8 mouse cellular contexts compared by ENCODE assay signal in genomic region chr7:141562852-141563427, GRCm38 (mm10). TPM values are rescaled to one million over a fixed set of nuclear protein-coding genes. Genes with fewer than 3 reads are reported as not detected.
DNase-seq lines count a peak whose midpoint lies in the region; ATAC-seq and TF ChIP-seq lines count a peak whose summit lies in the region.

No protein-coding gene starts in this region.

- peaks cover 45% of the 10 kb centered on the region for H3K4me1 ChIP-seq in embryonic facial prominence, embryonic 10.5 days
- peaks cover 32% of the 10 kb centered on the region for H3K4me1 ChIP-seq in limb, embryonic 13.5 days

- H3K27ac ChIP-seq in embryonic facial prominence, embryonic 10.5 days (replicated peaks), result peak overlapping the region; percentile 95
- H3K27ac ChIP-seq in limb, embryonic 13.5 days, result peak overlapping the region; percentile 89; the same call in 1 of the 2 replicates

- peak overlapping the region; percentile 99 for H3K4me3 ChIP-seq in embryonic facial prominence, embryonic 10.5 days
- peak overlapping the region; percentile 98 for H3K4me3 ChIP-seq in limb, embryonic 13.5 days
- H3K4me3 ChIP-seq in myocyte, result peak overlapping the region; percentile 79

- no peaks in the 10 kb centered on the region for H3K9me3 ChIP-seq in embryonic facial prominence, embryonic 10.5 days
- no peaks in the 10 kb centered on the region for H3K9me3 ChIP-seq in limb, embryonic 13.5 days

- H3K27me3 ChIP-seq in embryonic facial prominence, embryonic 10.5 days (replicated peaks; ENCODE audit: low read depth, poor library complexity, severe bottlenecking), result no peaks in the 10 kb centered on the region
- H3K27me3 ChIP-seq in limb, embryonic 13.5 days, result no peaks in the 10 kb centered on the region
- no peaks in the 10 kb centered on the region for H3K27me3 ChIP-seq in myocyte (ENCODE audit: control insufficient read depth, insufficient read depth, insufficient read length)

- H3K4me2 ChIP-seq in limb, embryonic 13.5 days (replicated peaks), result peak overlapping the region; percentile 89
- H3K4me2 ChIP-seq in myocyte (ENCODE audit: low read depth), result peak overlapping the region; percentile 89

- peak; percentile 41 for ATAC-seq in limb, embryonic 13.5 days (ENCODE audit: low FRiP score, low read depth)

- no peak for TF ChIP-seq POLR2A in myocyte (IDR thresholded peaks at IDR 0.05; ENCODE audit: insufficient read length, low read depth)

- H3K36me3 ChIP-seq in embryonic facial prominence, embryonic 10.5 days (replicated peaks), result peaks cover 12% of the 10 kb centered on the region
- peaks cover 10% of the 10 kb centered on the region; the same call in 1 of the 2 replicates for H3K36me3 ChIP-seq in limb, embryonic 13.5 days
- H3K36me3 ChIP-seq in myocyte (ENCODE audit: control insufficient read depth, insufficient read depth), result no peaks in the 10 kb centered on the region

- DNase-seq in 3T3-L1 (ENCODE audit: low read depth, low spot score), result peak; percentile 94
- DNase-seq in adrenal gland, adult 18-20 months (ENCODE audit: low spot score in 2 of 2), result peak; percentile 37 to 50
- peak; percentile 61 for DNase-seq in embryonic facial prominence, embryonic 10.5 days (ENCODE audit: low spot score)
- DNase-seq in heart, adult 18-20 months, result peak; percentile 76 to 84
- DNase-seq in kidney, adult 11 months, result peak; percentile 75
- DNase-seq in testis, postnatal 10 days (ENCODE audit: low spot score), result peak; percentile 58

- peak overlapping the region; percentile 83 for H3ac ChIP-seq in myocyte (ENCODE audit: control insufficient read depth, insufficient read length)

- peaks cover 47% of the 10 kb centered on the region for H3K79me2 ChIP-seq in myocyte (ENCODE audit: control insufficient read depth, insufficient read depth)

- peak overlapping the region; percentile 97 for H3K9ac ChIP-seq in limb, embryonic 13.5 days

- under 1% methylated on average over 21 of the region's 21 CpGs for WGBS in embryonic facial prominence, embryonic 10.5 days
- 2% methylated on average over 21 of the region's 21 CpGs for WGBS in limb, embryonic 13.5 days

TF ChIP-seq in myocyte, 11 proteins besides CTCF, POLR2A, EP300 and RAD21:
- no peak for TF ChIP-seq TCF12 (IDR thresholded peaks at IDR 0.05; ENCODE audit: insufficient read depth, poor library complexity, severe bottlenecking)
- TF ChIP-seq MYOD1 (IDR thresholded peaks at IDR 0.05; ENCODE audit: control insufficient read depth in 1 of 3, insufficient read length in 2 of 3, low read depth in 2 of 3), result peak in 1 of 3 experiments; percentile 9
- no peak for TF ChIP-seq E2F4 (IDR thresholded peaks at IDR 0.05; ENCODE audit: insufficient read depth)
- no peak for TF ChIP-seq USF1 (IDR thresholded peaks at IDR 0.05; ENCODE audit: low read depth)
- peak; percentile 7 for TF ChIP-seq POLR2AphosphoS2 (IDR thresholded peaks at IDR 0.05; ENCODE audit: insufficient read length, low read depth)
- TF ChIP-seq MAX (IDR thresholded peaks at IDR 0.05; ENCODE audit: low read depth), result peak; percentile 24
- no peak for TF ChIP-seq REST (IDR thresholded peaks at IDR 0.05; ENCODE audit: insufficient read depth, insufficient read length)
- TF ChIP-seq MYOG (IDR thresholded peaks at IDR 0.05; ENCODE audit: control insufficient read depth in 1 of 3, insufficient read depth in 1 of 3, insufficient read length in 2 of 3, low read depth in 2 of 3), result peak in 1 of 3 experiments; percentile 23

RNA-seq across cellular contexts. Expression of gene Ap2a2, which starts 1.0 kb away (rescaled TPM):
- 10 to 100 TPM; 56.4 to 83.8 TPM for total RNA-seq in adrenal gland, adult 18-20 months (2021)
- polyA plus RNA-seq in embryonic facial prominence, embryonic 10.5 days (2016; fragmentation: Nextera tagmentation; extraction: Ambion mirVana), result 98.1 and 99.2 TPM in 2 replicates
- total RNA-seq in heart, adult 18-20 months (2021), result 10 to 100 TPM; 60.7 to 60.8 TPM
- 86.6 and 93.4 TPM in 2 replicates for polyA plus RNA-seq in limb, embryonic 13.5 days (2015; fragmentation: Nextera tagmentation; extraction: Ambion mirVana)
- polyA plus RNA-seq in myocyte (2012; fragmentation: generic; extraction: Trizol), result 89.2 TPM

RNA-seq across cellular contexts. Expression of gene Chid1, which starts 23.3 kb away (rescaled TPM):
- total RNA-seq in adrenal gland, adult 18-20 months (2021), result 10 to 100 TPM; 54.5 to 59.0 TPM
- polyA plus RNA-seq in embryonic facial prominence, embryonic 10.5 days (2016; fragmentation: Nextera tagmentation; extraction: Ambion mirVana), result 23.8 and 24.3 TPM in 2 replicates
- 10 to 100 TPM; 48.2 to 50.9 TPM for total RNA-seq in heart, adult 18-20 months (2021)
- 42.9 and 43.5 TPM in 2 replicates for polyA plus RNA-seq in limb, embryonic 13.5 days (2015; fragmentation: Nextera tagmentation; extraction: Ambion mirVana)
- polyA plus RNA-seq in myocyte (2012; fragmentation: generic; extraction: Trizol), result 51.3 TPM

Comparison
In these comparisons a context has a peak if more than half of its experiments do, and no peak if none do; other contexts are left out.
1. Peak in every context shown above with its lines: DNase-seq, ATAC-seq, H3K4me3 ChIP-seq and H3K27ac ChIP-seq.
2. DNase-seq: peak in every context shown above with its lines; median percentile 94 in 3T3-L1; 80 in heart, adult 18-20 months; 75 in kidney, adult 11 months; 61 in embryonic facial prominence, embryonic 10.5 days; 58 in testis, postnatal 10 days; 44 in adrenal gland, adult 18-20 months.